Mouse (Mus musculus): ENCODE measurements at regions not wholly inside any gene's neighbourhood (a gene's known extent, or its start where the extent isn't known, plus 50 kb on each side); places are given as distances from the start of the nearest gene placed in this dataset.
A peak's percentile ranks its signal among the peaks of the same experiment; 100 is the strongest.

DNA sequence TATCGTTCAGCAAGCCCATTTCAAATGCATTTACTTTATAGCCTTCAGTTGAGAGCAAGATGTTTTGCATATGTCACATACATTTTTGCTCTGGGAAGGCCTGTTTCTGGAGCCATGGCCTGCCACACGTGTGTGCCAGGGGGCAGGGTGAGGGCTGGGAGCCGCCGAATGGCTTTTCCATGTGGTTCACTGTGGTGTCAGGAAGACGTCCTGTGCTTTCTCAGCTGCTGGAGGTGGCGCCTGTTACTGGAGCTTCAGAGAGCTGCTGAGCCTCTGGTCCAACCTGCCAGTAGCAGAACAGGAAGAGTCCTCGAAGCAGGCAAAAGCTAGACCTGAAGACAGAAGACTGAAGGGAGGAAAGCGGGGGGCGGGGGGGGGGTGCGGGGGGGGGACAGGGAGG is 78.5 kb upstream of the Smim23 start:
- Histone ChIP-seq H3K9ac (replicated peaks) (no peak overlapping the region), H3K27me3 (replicated peaks) (no peaks in the 10 kb centered on the region), H3K4me3 (replicated peaks) (no peak overlapping the region), H3K27ac (replicated peaks) (0 out of 2 replicates have a peak overlapping the region, but pooled peaks have one; percentile 5), H3K4me2 (no peak overlapping the region), H3K36me3 (no peaks in the 10 kb centered on the region), H3K4me1 (peaks cover 10% of the 10 kb centered on the region), H3K9me3 (replicated peaks) (no peaks in the 10 kb centered on the region)
- no peak for ATAC-seq (ENCODE audit: low FRiP score)
- 57% methylated on average over 6 of the region's 10 CpGs for WGBS

DNA sequence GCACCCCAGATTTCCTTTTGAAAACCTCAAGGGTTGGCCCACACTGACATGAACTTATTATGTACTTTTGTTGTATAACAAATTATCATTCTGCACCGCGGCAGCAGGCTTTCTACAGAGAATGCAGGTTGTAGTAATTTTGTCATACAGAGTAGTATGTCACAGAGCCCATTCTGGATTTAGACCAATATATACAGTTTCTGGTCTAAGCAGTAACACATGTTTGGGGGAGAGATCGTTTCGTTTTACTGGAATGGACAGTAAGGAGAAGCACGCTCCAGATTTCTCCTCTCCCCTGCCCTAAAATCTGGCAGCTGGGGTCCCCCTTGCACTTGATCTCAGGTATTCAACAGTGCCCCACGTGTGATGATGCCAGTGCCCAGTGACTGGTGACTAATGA is 76.0 kb upstream of the Smim23 start:
- H3K27ac ChIP-seq (replicated peaks): no peak overlapping the region
- H3K27me3 ChIP-seq (replicated peaks): no peaks in the 10 kb centered on the region
- no peaks in the 10 kb centered on the region for H3K36me3 ChIP-seq
- no peak overlapping the region for H3K4me2 ChIP-seq
- H3K9me3 ChIP-seq (replicated peaks): no peaks in the 10 kb centered on the region
- ATAC-seq (ENCODE audit: low FRiP score): no peak
- peaks cover 5% of the 10 kb centered on the region; the same call in 1 of the 2 replicates for H3K4me1 ChIP-seq
- WGBS: 83% methylated on average over 6 of the region's 6 CpGs
- no peak overlapping the region for H3K4me3 ChIP-seq (replicated peaks)
- H3K9ac ChIP-seq (replicated peaks): no peak overlapping the region

DNA sequence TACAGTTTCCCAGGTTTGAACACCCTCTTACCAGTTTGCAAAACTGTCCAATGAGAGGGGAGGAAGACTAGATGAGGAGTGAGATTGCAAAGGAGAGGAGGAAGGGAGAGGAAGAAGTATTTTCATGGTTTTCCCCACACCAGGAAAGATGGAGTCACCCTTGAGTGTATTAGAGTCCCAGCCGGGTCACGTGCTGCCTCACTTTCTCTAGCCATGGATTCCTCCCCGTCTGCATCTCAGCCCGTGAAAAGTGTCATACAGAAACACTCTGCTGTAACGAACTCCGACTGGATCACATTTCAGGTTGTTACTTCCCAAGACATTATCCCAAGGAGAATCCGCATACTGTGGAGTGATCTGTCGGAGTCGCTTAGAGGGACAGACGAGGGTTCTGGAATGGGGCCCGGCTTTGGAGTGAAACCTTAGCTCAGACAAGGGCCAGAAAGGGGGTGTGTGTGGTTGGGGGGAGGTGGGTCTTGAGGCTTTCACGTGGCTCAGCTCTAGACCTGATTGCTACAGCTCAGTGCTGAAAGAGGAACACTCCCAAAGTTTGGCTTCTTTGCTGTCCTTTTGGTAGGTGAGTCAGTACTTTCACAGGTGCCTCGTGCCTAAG is 75.3 kb upstream of the Smim23 start:
- Histone ChIP-seq H3K27me3 (replicated peaks) (no peaks in the 10 kb centered on the region), H3K4me1 (peaks cover 5% of the 10 kb centered on the region; the same call in 1 of the 2 replicates), H3K9ac (replicated peaks) (no peak overlapping the region), H3K4me2 (no peak overlapping the region), H3K4me3 (replicated peaks) (no peak overlapping the region), H3K27ac (replicated peaks) (no peak overlapping the region), H3K36me3 (no peaks in the 10 kb centered on the region), H3K9me3 (replicated peaks) (no peaks in the 10 kb centered on the region)
- WGBS: 74% methylated on average over 13 of the region's 13 CpGs
- no peak for ATAC-seq (ENCODE audit: low FRiP score)

DNA sequence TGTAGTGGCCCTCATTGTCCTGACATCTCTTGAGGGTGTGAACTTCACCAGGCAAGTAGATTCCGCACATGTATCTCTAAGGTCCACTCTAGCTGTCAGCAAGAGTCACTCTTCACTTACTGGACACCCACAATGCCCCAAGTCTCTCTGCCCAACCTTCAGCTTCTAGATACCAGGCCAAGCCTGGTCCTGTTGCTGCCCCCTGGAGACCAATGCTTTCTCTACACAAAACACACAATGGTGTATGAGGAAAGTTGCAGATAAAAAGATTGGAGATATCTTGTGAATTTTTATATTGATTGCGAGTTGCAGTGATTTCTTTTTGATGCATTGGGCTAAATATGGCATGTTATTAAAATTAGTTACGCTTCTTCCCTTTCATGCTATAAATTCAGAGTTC is 71.0 kb upstream of the Smim23 start:
- H3K4me3 ChIP-seq (replicated peaks): no peak overlapping the region
- WGBS: 79% methylated on average over 3 of the region's 3 CpGs
- H3K9ac ChIP-seq (replicated peaks): no peak overlapping the region
- no peak overlapping the region for H3K27ac ChIP-seq (replicated peaks)
- ATAC-seq (ENCODE audit: low FRiP score): no peak
- H3K4me1 ChIP-seq: no peaks in the 10 kb centered on the region
- H3K36me3 ChIP-seq: no peaks in the 10 kb centered on the region
- H3K27me3 ChIP-seq (replicated peaks): no peaks in the 10 kb centered on the region
- H3K9me3 ChIP-seq (replicated peaks): no peaks in the 10 kb centered on the region
- H3K4me2 ChIP-seq: no peak overlapping the region

DNA sequence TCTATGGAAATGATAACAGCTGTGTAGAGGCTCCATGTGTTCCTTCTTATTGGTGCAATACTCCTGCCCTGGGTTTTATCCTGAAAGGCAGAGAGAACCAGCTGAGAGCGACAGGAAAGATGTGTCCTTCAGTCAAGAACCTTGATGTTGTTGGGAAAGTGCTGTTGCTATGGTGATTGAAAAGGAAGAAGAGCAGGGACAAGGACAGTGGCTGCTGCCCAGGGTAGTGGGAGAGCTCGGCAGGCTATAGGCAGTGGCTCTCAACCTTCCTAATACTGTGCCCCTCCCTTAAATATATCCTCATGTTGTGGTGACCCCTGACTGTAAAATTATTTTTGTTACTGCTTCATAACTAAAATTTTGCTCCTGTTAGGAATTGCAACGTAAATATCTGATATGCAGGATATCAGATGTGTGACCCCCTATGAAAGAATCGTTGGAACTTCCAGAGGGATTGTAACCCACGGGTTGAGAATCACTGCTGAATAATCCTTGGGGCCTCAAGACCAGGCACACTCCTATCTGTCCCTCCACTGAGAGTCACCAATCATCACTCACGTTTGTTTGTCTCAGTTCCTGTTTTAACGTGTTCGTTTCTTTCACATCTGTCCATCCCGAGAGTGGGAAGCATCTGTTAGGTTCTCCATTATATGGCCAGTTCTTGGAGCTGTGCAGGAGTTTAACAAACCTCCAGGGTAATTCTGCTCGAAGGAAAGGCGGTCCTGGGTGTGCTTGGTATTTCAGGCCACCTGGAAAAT is 68.9 kb upstream of the Smim23 start:
- no peak overlapping the region for H3K27ac ChIP-seq (replicated peaks)
- ATAC-seq (ENCODE audit: low FRiP score): no peak

DNA sequence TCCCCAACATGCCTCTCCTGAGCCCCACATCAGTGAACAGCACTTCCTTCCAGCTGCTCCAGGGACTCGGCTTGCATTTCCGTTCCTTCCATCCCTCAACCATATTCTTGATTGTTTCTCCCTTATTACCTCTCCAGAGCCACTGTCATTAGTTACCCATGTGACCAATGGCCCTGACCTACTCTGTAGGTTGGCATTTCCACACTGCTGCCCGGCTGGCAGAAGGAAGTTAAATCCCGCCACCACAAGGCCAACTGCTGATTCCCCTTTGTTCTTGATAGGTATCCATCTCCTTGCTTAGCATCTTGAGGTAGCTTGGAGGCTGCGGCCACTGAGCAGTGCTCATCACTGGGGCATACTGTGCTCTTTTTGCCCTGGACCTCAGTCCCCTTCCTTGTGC is 68.1 kb upstream of the Smim23 start:
- H3K9me3 ChIP-seq (replicated peaks): no peaks in the 10 kb centered on the region
- H3K27ac ChIP-seq (replicated peaks): no peak overlapping the region
- H3K4me2 ChIP-seq: no peak overlapping the region
- 86% methylated on average over 5 of the region's 5 CpGs for WGBS
- no peaks in the 10 kb centered on the region for H3K27me3 ChIP-seq (replicated peaks)
- H3K36me3 ChIP-seq: no peaks in the 10 kb centered on the region
- no peak overlapping the region for H3K9ac ChIP-seq (replicated peaks)
- H3K4me3 ChIP-seq (replicated peaks): no peak overlapping the region
- no peak for ATAC-seq (ENCODE audit: low FRiP score)
- H3K4me1 ChIP-seq: peaks cover 7% of the 10 kb centered on the region

More for the DNA sequence above, 68.9 kb upstream of the Smim23 start:
- no peaks in the 10 kb centered on the region for H3K27me3 ChIP-seq (replicated peaks)
- WGBS: 71% methylated on average over 11 of the region's 11 CpGs
- H3K4me3 ChIP-seq (replicated peaks): no peak overlapping the region
- no peak overlapping the region for H3K9ac ChIP-seq (replicated peaks)
- H3K4me2 ChIP-seq: no peak overlapping the region
- no peaks in the 10 kb centered on the region for H3K9me3 ChIP-seq (replicated peaks)
- peaks cover 7% of the 10 kb centered on the region for H3K4me1 ChIP-seq
- H3K36me3 ChIP-seq: no peaks in the 10 kb centered on the region

DNA sequence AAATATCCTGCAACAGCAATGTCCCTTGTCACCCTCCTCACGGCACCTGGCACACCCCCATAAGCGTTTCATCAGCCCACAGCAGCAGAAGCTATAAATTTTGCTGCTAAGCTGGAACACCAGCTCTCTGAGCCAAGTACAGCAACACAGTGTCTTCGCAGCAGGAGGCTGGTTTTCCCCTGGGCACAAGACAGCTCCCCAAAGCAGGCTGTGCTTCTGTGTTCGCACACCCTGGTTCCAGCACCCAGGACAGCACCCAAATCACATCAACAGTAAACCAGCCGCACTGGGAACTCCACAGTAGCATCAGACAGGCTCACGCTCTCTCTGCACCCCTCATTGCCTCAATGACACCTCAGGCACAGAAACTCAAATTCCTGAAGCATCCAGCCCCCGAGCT is 64.8 kb upstream of the Smim23 start:
- peaks cover 7% of the 10 kb centered on the region for H3K4me1 ChIP-seq
- 18% methylated on average over 7 of the region's 7 CpGs for WGBS
- H3K36me3 ChIP-seq: no peaks in the 10 kb centered on the region
- H3K9me3 ChIP-seq (replicated peaks): no peaks in the 10 kb centered on the region
- no peaks in the 10 kb centered on the region for H3K27me3 ChIP-seq (replicated peaks)
- no peak overlapping the region for H3K27ac ChIP-seq (replicated peaks)
- no peak overlapping the region for H3K9ac ChIP-seq (replicated peaks)
- ATAC-seq (ENCODE audit: low FRiP score): no peak
- no peak overlapping the region for H3K4me3 ChIP-seq (replicated peaks)
- H3K4me2 ChIP-seq: no peak overlapping the region

DNA sequence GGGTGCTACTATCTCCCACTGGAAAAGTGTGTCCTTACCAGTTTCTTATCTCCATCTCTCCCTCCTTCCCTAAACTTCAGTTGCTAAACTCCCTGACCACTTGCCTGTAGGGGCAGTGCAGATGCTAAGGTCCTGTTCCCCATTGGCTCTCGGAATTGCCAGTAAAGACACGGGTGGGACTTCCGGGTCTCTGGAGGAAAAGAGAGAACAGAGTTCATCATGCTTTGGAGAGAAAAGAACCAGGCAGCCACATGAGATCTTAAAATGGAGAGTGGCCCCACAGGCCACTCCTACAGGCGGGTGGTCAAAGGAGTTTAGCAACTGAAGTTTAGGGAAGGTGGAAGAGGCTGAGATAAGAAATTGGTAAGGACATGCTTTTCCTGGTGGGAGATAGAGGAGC is 60.3 kb upstream of the Smim23 start:
- Histone ChIP-seq H3K9me3 (replicated peaks) (0 out of 2 replicates have a peak, but pooled peaks cover 5% of the 10 kb centered on the region), H3K27ac (replicated peaks) (no peak overlapping the region), H3K27me3 (replicated peaks) (no peaks in the 10 kb centered on the region), H3K36me3 (no peaks in the 10 kb centered on the region), H3K4me3 (replicated peaks) (no peak overlapping the region), H3K4me2 (no peak overlapping the region), H3K9ac (replicated peaks) (no peak overlapping the region), H3K4me1 (peaks cover 7% of the 10 kb centered on the region)
- ATAC-seq (ENCODE audit: low FRiP score): no peak
- 78% methylated on average over 4 of the region's 4 CpGs for WGBS

DNA sequence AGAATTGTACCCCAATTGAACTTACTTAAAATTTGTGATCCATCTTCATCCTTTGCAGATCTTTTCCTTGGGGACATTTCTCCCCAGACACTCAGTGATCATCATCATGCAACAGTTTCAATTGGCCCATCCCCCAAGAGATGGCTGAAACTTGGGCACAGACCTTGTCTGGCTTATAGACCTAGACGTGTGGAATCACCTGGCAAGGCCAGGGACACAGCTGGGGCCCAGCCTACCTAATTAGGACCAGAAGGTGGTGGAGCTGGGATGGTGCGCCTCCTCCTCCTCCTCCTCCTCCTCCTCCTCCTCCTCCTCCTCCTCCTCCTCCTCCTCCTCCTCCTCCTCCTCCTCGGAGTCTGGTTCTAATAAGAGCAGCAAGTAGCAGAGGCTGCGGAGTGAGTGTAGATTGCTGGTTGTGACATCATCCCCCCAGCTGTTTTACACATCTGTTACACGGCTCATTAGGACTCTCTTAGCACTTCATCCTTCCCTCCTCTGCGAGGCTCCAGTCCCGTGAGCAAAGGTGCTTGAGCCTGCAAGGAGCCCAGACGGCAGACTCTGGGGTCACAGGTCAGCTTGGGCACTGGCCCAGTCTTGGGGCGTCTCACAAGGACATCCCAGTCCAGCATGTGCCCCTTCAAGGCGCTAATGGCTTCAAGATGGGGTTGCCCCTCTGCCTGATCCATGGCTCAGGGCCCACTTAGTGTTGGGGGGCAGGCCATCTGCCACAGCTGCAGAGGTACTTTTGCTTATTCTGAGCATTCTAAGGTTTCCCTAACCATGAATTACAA is 58.9 kb upstream of the Smim23 start:
- no peaks in the 10 kb centered on the region for H3K36me3 ChIP-seq
- WGBS: 41% methylated on average over 9 of the region's 10 CpGs
- no peak overlapping the region for H3K4me3 ChIP-seq (replicated peaks)
- no peak overlapping the region for H3K4me2 ChIP-seq
- H3K4me1 ChIP-seq: no peaks in the 10 kb centered on the region
- ATAC-seq (ENCODE audit: low FRiP score): no peak
- no peak overlapping the region for H3K9ac ChIP-seq (replicated peaks)
- H3K27ac ChIP-seq (replicated peaks): no peak overlapping the region
- no peaks in the 10 kb centered on the region for H3K27me3 ChIP-seq (replicated peaks)
- H3K9me3 ChIP-seq (replicated peaks): 0 out of 2 replicates have a peak, but pooled peaks cover 5% of the 10 kb centered on the region

DNA sequence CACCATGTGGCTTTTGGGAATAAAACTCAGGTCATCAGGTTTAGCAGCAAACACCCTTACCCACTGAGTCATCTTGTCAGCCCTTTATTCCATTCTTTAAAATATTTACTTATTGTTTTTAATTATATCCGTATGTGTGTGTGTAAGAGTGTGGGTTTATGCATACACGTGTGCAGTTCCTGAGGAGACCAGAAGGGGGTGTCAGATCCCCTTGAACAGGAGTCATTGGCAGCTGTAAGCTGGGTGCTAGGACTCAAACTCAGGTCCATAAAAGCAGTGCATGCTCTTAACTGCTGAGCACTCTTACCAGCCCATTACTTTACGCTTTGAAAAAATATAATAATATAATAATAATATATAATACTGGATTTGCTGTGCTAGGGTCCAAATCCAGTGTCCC is 54.6 kb upstream of the Smim23 start:
- no peak for ATAC-seq (ENCODE audit: low FRiP score)
- 0 out of 2 replicates have a peak, but pooled peaks cover 5% of the 10 kb centered on the region for H3K9me3 ChIP-seq (replicated peaks)

More for the DNA sequence above, 54.6 kb upstream of the Smim23 start:
- no peak overlapping the region for H3K27ac ChIP-seq (replicated peaks)
- no peak overlapping the region for H3K4me2 ChIP-seq
- no peak overlapping the region for H3K9ac ChIP-seq (replicated peaks)
- no peaks in the 10 kb centered on the region for H3K4me1 ChIP-seq
- H3K36me3 ChIP-seq: no peaks in the 10 kb centered on the region
- 98% methylated on average over 3 of the region's 3 CpGs for WGBS
- H3K27me3 ChIP-seq (replicated peaks): no peaks in the 10 kb centered on the region
- H3K4me3 ChIP-seq (replicated peaks): no peak overlapping the region
